Mouse (Mus musculus) lung, postnatal 0 days (tissue): ENCODE data around the gene Itga7. TPM values are rescaled to one million over a fixed set of nuclear protein-coding genes. Genes with fewer than 3 reads are reported as not detected.

Experiments used
- ATAC-seq: fragments of 200-750 bp; cut with Nextera tagmentation; 2 replicates; pipeline ENCODE4 v1.8.0; 2017; ENCODE audit warnings: moderate library complexity
- DNase-seq: peaks from one replicate; pipeline ENCODE4 v3.0.0-alpha.2; 2016; ENCODE audit warnings: low spot score
- H3K27ac ChIP-seq: fragments of 300-500 bp; sonication (generic); 2 replicates; pipeline ENCODE4 v1.5.1; 2014; ENCODE audit warnings: antibody characterized with exemption, mild to moderate bottlenecking, low read length, mixed read lengths
- H3K27me3 ChIP-seq: fragments of 300-500 bp; sonication (generic); replicated peaks from 2 replicates; pipeline ENCODE4 v1.6.1; 2014; ENCODE audit warnings: low read length, mixed read lengths; ENCODE audit not compliant: insufficient read depth
- H3K36me3 ChIP-seq: fragments of 300-500 bp; sonication (generic); 2 replicates; pipeline ENCODE4 v1.6.1; 2014; ENCODE audit warnings: low read length, mixed read lengths; ENCODE audit not compliant: insufficient read depth
- H3K4me1 ChIP-seq: fragments of 300-500 bp; sonication (generic); 2 replicates; pipeline ENCODE4 v1.6.1; 2014; ENCODE audit warnings: antibody characterized with exemption, low read depth, low read length, mixed read lengths; ENCODE audit not compliant: insufficient read depth
- H3K4me2 ChIP-seq: fragments of 300-500 bp; sonication (generic); replicated peaks from 2 replicates; pipeline ENCODE4 v1.6.1; 2014; ENCODE audit warnings: low read depth, mild to moderate bottlenecking, low read length, moderate library complexity, mixed read lengths
- H3K4me3 ChIP-seq: fragments of 300-500 bp; sonication (generic); 2 replicates; pipeline ENCODE4 v1.5.1; 2014; ENCODE audit warnings: low read depth, low read length
- H3K9ac ChIP-seq: fragments of 300-500 bp; sonication (generic); replicated peaks from 2 replicates; pipeline ENCODE4 v1.6.1; 2014; ENCODE audit warnings: low read depth, mild to moderate bottlenecking
- H3K9me3 ChIP-seq: fragments of 300-500 bp; sonication (generic); 2 replicates; pipeline ENCODE4 v1.6.1; 2016; ENCODE audit warnings: low read length, mixed read lengths
- CTCF ChIP-seq: IDR thresholded peaks from 2 replicates; pipeline ENCODE4 v1.5.1; 2016; ENCODE audit warnings: antibody characterized with exemption, mild to moderate bottlenecking
- EP300 ChIP-seq: IDR thresholded peaks from 2 replicates; pipeline ENCODE4 v1.6.1; 2016; ENCODE audit warnings: antibody characterized with exemption, mild to moderate bottlenecking, control low read depth
- WGBS: fragments of 180-500 bp; shearing (Covaris S2); extraction: QIAGEN DNeasy Blood & Tissue Kit; methylation state at CpG from one replicate; pipeline ENCODE4 v1.1.7; 2014; 5-methylcytosine and 5-hydroxymethylcytosine counted together
- polyA plus RNA-seq: library from polyadenylated mRNA; unstranded; fragments of >200 nt; fragmentation: Nextera tagmentation; extraction: Ambion mirVana; gene quantifications from 2 replicates; pipeline ENCODE4 v1.2.1, GENCODE M21; 2015

Gene Itga7
- polyA plus RNA-seq, 1 experiment from 2014 or later, result 14.6 TPM

- Histone ChIP-seq H3K4me2 (no peak overlapping the region), H3K36me3 (no peaks in the 10 kb centered on the region), H3K27ac (no peak overlapping the region), H3K4me1 (no peaks in the 10 kb centered on the region), H3K9ac (no peak overlapping the region), H3K9me3 (no peaks in the 10 kb centered on the region), H3K27me3 (no peaks in the 10 kb centered on the region), H3K4me3 (no peak overlapping the region)
- ATAC-seq, result peak; percentile 47
- 53% methylated on average over 6 of the region's 6 CpGs for WGBS
- TF ChIP-seq EP300 (no peak), CTCF (no peak)
- DNase-seq, result peak; percentile 85
Measured at GRCm38 (mm10) chr10:128965871-128966270, 32.3 kb downstream of the Itga7 start.

DNA sequence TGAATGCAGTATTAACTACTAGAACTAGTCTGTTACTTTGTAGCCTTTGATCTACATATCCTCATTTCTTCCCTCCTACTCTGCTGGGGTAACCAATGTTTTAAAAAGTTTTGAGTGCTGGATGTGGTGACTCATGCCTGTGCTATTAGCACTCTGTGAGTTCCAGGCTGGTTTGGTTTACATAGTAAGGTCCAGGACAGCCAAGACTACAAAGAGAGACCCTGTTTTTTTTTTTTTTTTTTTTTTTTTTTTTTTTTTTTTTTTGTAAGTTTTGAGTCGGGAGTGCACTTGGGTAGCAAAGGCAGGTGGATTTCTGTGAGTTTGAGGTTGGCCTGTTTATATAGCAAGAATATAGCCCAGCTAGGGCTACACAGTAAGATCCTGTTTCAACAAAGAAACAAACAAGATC, 34.7 kb downstream of the Itga7 start:
- Histone ChIP-seq H3K4me3 (no peak overlapping the region), H3K27ac (no peak overlapping the region), H3K36me3 (no peaks in the 10 kb centered on the region), H3K9ac (no peak overlapping the region), H3K4me2 (no peak overlapping the region), H3K9me3 (no peaks in the 10 kb centered on the region), H3K4me1 (no peaks in the 10 kb centered on the region), H3K27me3 (no peaks in the 10 kb centered on the region)
- DNase-seq (peak; percentile 88), ATAC-seq (peak; percentile 95)
- WGBS, result 12% methylated on average over 1 of the region's 1 CpGs
- TF ChIP-seq CTCF (no peak), EP300 (peak; percentile 23; the same call in 1 of the 2 replicates)

DNA sequence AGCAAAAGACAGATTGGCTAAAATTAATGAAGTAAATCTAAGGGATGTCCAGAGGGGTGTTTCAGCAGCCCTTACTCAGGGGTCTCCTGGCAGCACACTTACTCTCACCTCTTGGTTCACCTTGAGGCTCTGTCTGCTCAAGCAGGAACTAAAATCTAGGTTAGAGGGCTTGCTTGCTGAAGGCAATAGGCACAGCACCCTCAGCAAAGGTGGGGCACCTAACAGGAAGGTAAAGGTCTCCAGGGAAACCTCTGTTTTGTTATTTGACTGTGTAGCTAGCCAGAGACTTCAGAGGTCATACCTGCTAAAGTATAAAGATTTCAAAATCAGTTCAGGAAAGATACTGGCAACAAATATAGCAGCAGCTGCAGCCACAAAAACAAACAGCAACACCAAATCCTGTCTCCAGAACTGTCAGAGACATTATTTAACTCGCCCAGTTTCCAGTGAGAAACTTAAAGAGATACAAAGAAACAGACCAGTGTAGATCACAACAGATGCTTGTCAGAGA, 37.2 kb downstream of the Itga7 start:
- no peak overlapping the region for H3K27ac ChIP-seq
- WGBS, result 32% methylated on average over 1 of the region's 1 CpGs
- no peaks in the 10 kb centered on the region for H3K36me3 ChIP-seq
- H3K9me3 ChIP-seq, result no peaks in the 10 kb centered on the region
- no peaks in the 10 kb centered on the region for H3K27me3 ChIP-seq
- no peak overlapping the region for H3K4me2 ChIP-seq
- TF ChIP-seq CTCF, result no peak
- TF ChIP-seq EP300, result no peak
- no peaks in the 10 kb centered on the region for H3K4me1 ChIP-seq
- no peak overlapping the region for H3K9ac ChIP-seq
- ATAC-seq (no peak), DNase-seq (peak; percentile 44)
- H3K4me3 ChIP-seq, result no peak overlapping the region

DNA sequence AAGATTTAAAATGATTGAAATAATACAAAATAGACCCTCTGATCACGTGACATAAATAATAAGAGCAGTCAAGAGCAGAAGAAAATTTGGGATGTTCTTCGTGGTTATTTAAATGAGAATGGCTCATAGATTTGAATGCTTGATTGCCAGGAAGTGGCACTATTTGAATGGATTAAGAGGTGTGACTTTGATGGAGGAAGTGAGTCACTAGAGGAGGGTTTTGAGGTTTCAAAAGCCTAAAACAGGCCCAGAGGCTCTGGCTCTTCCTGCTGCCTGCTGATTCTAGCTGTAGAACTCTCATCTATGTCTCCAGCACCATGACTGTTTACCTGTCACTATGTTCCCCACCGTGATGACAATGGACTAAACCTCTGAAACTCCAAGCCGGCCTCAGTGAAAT, 39.2 kb downstream of the Itga7 start:
- Histone ChIP-seq H3K27me3 (no peaks in the 10 kb centered on the region), H3K36me3 (no peaks in the 10 kb centered on the region), H3K4me3 (no peak overlapping the region), H3K9ac (no peak overlapping the region), H3K9me3 (no peaks in the 10 kb centered on the region), H3K27ac (no peak overlapping the region), H3K4me2 (no peak overlapping the region), H3K4me1 (no peaks in the 10 kb centered on the region)
- WGBS, result 59% methylated on average over 4 of the region's 4 CpGs
- TF ChIP-seq EP300, result no peak
- TF ChIP-seq CTCF, result no peak
- ATAC-seq, result no peak
- DNase-seq, result no peak

- ATAC-seq, result no peak
- 61% methylated on average over 3 of the region's 3 CpGs for WGBS
- Histone ChIP-seq H3K36me3 (no peaks in the 10 kb centered on the region), H3K27ac (no peak overlapping the region), H3K9ac (no peak overlapping the region), H3K4me2 (no peak overlapping the region), H3K4me3 (no peak overlapping the region), H3K4me1 (no peaks in the 10 kb centered on the region), H3K9me3 (no peaks in the 10 kb centered on the region), H3K27me3 (no peaks in the 10 kb centered on the region)
- DNase-seq, result no peak
- no peak for TF ChIP-seq CTCF
- TF ChIP-seq EP300, result no peak
Measured at GRCm38 (mm10) chr10:128976395-128976794, 42.8 kb downstream of the Itga7 start.

DNA sequence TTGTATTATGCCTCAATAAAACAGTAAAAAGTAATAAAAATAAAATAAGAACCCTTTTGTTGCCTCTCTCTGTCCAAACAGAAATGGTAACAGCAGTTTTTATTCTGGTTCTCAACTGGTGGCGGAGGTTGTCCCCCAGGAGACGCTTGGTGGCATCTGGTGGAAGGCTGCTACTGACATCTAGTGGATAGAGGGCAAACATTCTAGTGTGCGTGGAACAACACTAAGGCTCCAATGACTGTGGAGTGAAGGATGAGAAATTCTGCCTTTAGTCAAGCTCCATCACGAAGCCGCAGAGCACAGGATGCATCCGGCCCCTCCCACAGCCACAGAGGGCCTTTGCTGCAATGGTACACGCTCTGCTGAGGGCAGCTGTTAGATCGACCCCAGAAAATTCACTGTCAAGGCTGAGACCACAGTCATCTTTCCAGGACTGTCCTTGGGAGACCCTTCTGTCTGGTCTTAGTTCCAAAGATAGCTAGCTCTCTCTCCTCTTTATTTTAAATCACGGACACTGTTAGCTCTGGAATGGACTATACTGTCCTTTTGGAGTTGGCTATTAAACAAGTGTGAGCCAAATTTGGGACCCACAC, 44.0 kb downstream of the Itga7 start:
- Histone ChIP-seq H3K4me1 (no peaks in the 10 kb centered on the region), H3K27ac (no peak overlapping the region), H3K36me3 (no peaks in the 10 kb centered on the region), H3K4me2 (no peak overlapping the region), H3K9ac (no peak overlapping the region), H3K4me3 (no peak overlapping the region), H3K9me3 (no peaks in the 10 kb centered on the region), H3K27me3 (no peaks in the 10 kb centered on the region)
- ATAC-seq (peak; percentile 61), DNase-seq (peak; percentile 80)
- TF ChIP-seq EP300 (no peak), CTCF (peak; percentile 93)
- 23% methylated on average over 9 of the region's 9 CpGs for WGBS
